Mouse (Mus musculus) liver, postnatal 0 days (tissue): ENCODE data around the gene Olfr178. TPM values are rescaled to one million over a fixed set of nuclear protein-coding genes. Genes with fewer than 3 reads are reported as not detected.

Experiments
- ATAC-seq: fragments of 200-750 bp; cut with Nextera tagmentation; 2 replicates; pipeline ENCODE4 v1.8.0; 2017; ENCODE audit warnings: mild to moderate bottlenecking, moderate library complexity
- DNase-seq: peaks from one replicate; pipeline ENCODE4 v3.0.0-alpha.2; 2016
- H3K27ac ChIP-seq: fragments of 300-500 bp; sonication (generic); 2 replicates; pipeline ENCODE4 v1.5.1; 2014; ENCODE audit warnings: antibody characterized with exemption, moderate library complexity, mild to moderate bottlenecking, low read depth
- H3K27me3 ChIP-seq: fragments of 300-500 bp; sonication (generic); 2 replicates; pipeline ENCODE4 v1.6.1; 2014; ENCODE audit warnings: low read length, control low read depth, mixed read lengths; ENCODE audit not compliant: insufficient read depth
- H3K36me3 ChIP-seq: fragments of 300-500 bp; sonication (generic); replicated peaks from 2 replicates; pipeline ENCODE4 v1.6.1; 2014; ENCODE audit warnings: mild to moderate bottlenecking, control low read depth, low read length, moderate library complexity, mixed read lengths; ENCODE audit not compliant: insufficient read depth
- H3K4me1 ChIP-seq: fragments of 300-500 bp; sonication (generic); 2 replicates; pipeline ENCODE4 v1.6.1; 2014; ENCODE audit warnings: antibody characterized with exemption, mild to moderate bottlenecking, control low read depth; ENCODE audit not compliant: insufficient read depth
- H3K4me2 ChIP-seq: fragments of 300-500 bp; sonication (generic); 2 replicates; pipeline ENCODE4 v1.6.1; 2014; ENCODE audit warnings: low read depth, mild to moderate bottlenecking, low read length, moderate library complexity, mixed read lengths
- H3K4me3 ChIP-seq: fragments of 300-500 bp; sonication (generic); 2 replicates; pipeline ENCODE4 v1.5.1; 2014; ENCODE audit warnings: low read depth, low read length
- H3K9ac ChIP-seq: fragments of 300-500 bp; sonication (generic); replicated peaks from 2 replicates; pipeline ENCODE4 v1.6.1; 2014; ENCODE audit warnings: mild to moderate bottlenecking, moderate library complexity
- H3K9me3 ChIP-seq: fragments of 300-500 bp; sonication (generic); 2 replicates; pipeline ENCODE4 v1.6.1; 2016; ENCODE audit warnings: mild to moderate bottlenecking, control low read depth, low read length, mixed read lengths
- CTCF ChIP-seq: sonication (generic); IDR thresholded peaks from 2 replicates; pipeline ENCODE4 v1.5.1; 2016; ENCODE audit warnings: antibody characterized with exemption, low read depth
- EP300 ChIP-seq: IDR thresholded peaks from 2 replicates; pipeline ENCODE4 v1.6.1; 2016; ENCODE audit warnings: antibody characterized with exemption, low read depth, mild to moderate bottlenecking
- WGBS: fragments of 180-500 bp; shearing (Covaris S2); extraction: QIAGEN DNeasy Blood & Tissue Kit; methylation state at CpG from one replicate; pipeline ENCODE4 v1.1.7; 2014; ENCODE audit not compliant: insufficient replicate concordance; 5-methylcytosine and 5-hydroxymethylcytosine counted together
- polyA plus RNA-seq: library from polyadenylated mRNA; unstranded; fragments of >200 nt; fragmentation: Nextera tagmentation; extraction: Ambion mirVana; gene quantifications from 2 replicates; pipeline ENCODE4 v1.2.1, GENCODE M21; 2015

The Olfr178 gene
- not detected in 2 replicates for polyA plus RNA-seq

DNA sequence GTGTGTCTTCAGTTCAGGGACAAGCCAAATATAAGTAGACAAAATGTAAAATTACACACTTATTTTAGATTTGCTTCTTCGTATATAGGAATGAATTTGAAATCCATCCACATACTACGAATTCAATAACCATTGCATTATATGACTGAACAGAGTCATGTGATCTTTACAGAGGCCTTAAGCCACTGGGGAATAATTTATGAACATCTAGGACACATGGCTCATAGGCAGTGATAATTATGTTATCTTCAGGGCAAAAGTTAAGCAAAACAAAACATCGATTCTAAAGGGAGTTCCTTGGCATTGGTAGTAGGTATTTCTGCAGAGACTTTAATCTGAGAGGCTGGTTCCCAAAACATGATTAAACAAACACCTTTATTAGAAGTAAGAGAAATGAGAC is at the start of gene Olfr178:
Olfr178 (minus strand) TSS at position 101 of the 400 bp plus-strand sequence.
- Histone ChIP-seq H3K9ac (no peak within 1 kb of the TSS), H3K4me2 (no peak within 1 kb of the TSS), H3K36me3 (no peaks in the 10 kb centered on the region), H3K4me1 (no peaks in the 10 kb centered on the region), H3K27ac (no peak within 1 kb of the TSS), H3K9me3 (no peaks in the 10 kb centered on the region), H3K4me3 (no peak within 1 kb of the TSS), H3K27me3 (no peaks in the 10 kb centered on the region)
- ATAC-seq (no peak), DNase-seq (no peak)
- 75% methylated on average over 3 of the region's 3 CpGs for WGBS
- no peak for TF ChIP-seq EP300
- no peak for TF ChIP-seq CTCF

DNA sequence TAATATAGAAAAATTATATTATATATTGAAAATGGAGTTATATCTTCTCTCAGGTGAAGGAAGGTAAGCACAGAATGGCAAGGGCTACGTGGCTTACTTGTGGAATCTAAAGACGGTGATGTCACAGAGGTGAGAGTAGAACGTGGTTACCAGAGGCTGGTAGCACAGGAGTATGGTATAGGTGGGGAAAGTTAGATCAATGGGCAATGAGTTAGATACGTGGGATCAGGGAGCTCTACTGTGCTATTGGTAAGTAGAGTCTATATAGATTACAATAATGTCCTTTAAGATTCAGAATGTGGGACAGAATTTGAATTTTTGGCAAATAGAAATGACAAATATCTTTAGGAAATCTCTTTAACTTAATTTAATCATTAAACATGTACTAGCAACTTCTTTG is 37.4 kb upstream of the Olfr178 start, which contains the start of gene Olfr180:
Olfr180 (minus strand) TSS at position 101 of the 400 bp plus-strand sequence.
- H3K9me3 ChIP-seq: no peaks in the 10 kb centered on the region
- 66% methylated on average over 4 of the region's 4 CpGs for WGBS

DNA sequence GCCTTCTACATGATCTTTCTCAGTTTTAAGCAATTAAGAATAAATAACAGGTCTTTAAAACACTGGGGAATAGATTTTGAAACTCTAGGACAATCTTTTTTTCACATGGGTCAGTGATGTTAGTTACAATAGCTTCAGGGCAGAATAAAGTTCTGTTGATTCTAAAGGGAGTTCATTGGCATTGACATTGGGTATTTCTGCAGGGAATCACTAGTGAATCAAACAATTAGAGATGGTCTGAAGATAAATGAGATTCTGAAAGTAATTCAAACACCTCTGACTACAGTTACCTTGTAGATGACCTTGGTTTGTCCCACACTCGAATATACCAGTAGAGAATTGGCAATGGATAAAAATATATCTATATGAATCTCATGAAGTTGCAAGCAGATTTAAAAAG is 36.8 kb upstream of the Olfr178 start, which contains the start of gene Olfr181:
Olfr181 (minus strand) TSS at position 101 of the 400 bp plus-strand sequence.
- no peaks in the 10 kb centered on the region for H3K36me3 ChIP-seq
- no peak for ATAC-seq
- H3K9ac ChIP-seq: no peak within 1 kb of the TSS
- DNase-seq: no peak
- H3K4me2 ChIP-seq: no peak within 1 kb of the TSS
- no peaks in the 10 kb centered on the region for H3K4me1 ChIP-seq
- no peak within 1 kb of the TSS for H3K4me3 ChIP-seq
- no peak for TF ChIP-seq CTCF
- no peak for TF ChIP-seq EP300
- WGBS: 46% methylated on average over 1 of the region's 1 CpGs
- no peak within 1 kb of the TSS for H3K27ac ChIP-seq
- H3K27me3 ChIP-seq: no peaks in the 10 kb centered on the region
- H3K9me3 ChIP-seq: no peaks in the 10 kb centered on the region

More for the DNA sequence above, 37.4 kb upstream of the Olfr178 start, which contains the start of gene Olfr180:
- no peak within 1 kb of the TSS for H3K9ac ChIP-seq
- no peaks in the 10 kb centered on the region for H3K36me3 ChIP-seq
- no peak for DNase-seq
- no peaks in the 10 kb centered on the region for H3K4me1 ChIP-seq
- no peak for ATAC-seq
- H3K27ac ChIP-seq: no peak within 1 kb of the TSS
- H3K27me3 ChIP-seq: no peaks in the 10 kb centered on the region
- TF ChIP-seq EP300 (no peak), CTCF (no peak)
- H3K4me2 ChIP-seq: no peak within 1 kb of the TSS
- no peak within 1 kb of the TSS for H3K4me3 ChIP-seq

DNA sequence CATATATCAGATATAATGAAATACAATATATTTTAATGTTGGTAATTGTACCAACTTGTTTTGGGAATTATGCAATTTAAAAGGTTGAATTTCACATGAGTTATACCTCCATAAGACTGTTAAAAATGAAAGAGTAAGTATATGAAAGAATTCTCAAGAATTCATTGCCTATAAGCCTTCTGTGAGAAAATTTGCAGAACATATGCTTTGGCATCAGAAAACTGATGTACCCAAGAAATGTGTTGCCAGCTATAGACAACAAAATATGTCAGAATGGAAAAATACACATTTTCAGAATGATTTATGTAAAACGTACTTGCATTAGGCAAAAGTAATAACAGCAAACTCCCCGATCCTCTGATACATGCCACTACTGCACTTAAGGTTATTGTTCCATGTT is 7.4 kb downstream of the Olfr178 start:
- DNase-seq (no peak), ATAC-seq (no peak)
- Histone ChIP-seq H3K4me2 (no peak overlapping the region), H3K9ac (no peak overlapping the region), H3K4me3 (no peak overlapping the region), H3K36me3 (no peaks in the 10 kb centered on the region), H3K9me3 (no peaks in the 10 kb centered on the region), H3K27ac (no peak overlapping the region), H3K4me1 (no peaks in the 10 kb centered on the region), H3K27me3 (no peaks in the 10 kb centered on the region)
- TF ChIP-seq EP300 (no peak), CTCF (no peak)
- 91% methylated on average over 2 of the region's 2 CpGs for WGBS

DNA sequence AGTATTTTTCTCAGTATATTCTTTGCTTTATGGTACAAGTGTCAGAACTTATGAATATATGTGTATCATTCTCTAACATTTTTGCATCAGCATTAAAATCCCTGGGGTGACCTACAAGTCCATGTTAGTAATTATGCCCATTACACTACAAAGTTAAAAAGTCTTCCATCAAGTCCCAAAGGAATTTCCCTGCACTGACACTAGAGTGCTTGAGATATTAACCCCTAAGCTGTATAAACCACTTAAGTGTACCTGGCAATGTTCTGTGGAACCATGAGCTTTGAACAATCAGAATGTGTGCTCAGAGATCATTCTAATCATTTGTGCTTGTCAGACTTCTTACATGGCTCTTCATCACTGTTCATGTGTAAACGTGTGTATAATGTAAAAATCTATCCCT is 17.2 kb downstream of the Olfr178 start, which contains the start of gene Olfr177:
Olfr177 (minus strand) TSS at position 101 of the 400 bp plus-strand sequence.
- Histone ChIP-seq H3K9ac (no peak within 1 kb of the TSS), H3K4me1 (no peaks in the 10 kb centered on the region), H3K9me3 (no peaks in the 10 kb centered on the region), H3K27me3 (no peaks in the 10 kb centered on the region), H3K36me3 (no peaks in the 10 kb centered on the region), H3K27ac (no peak within 1 kb of the TSS), H3K4me3 (no peak within 1 kb of the TSS), H3K4me2 (no peak within 1 kb of the TSS)
- no peak for DNase-seq
- 52% methylated on average over 1 of the region's 1 CpGs for WGBS
- TF ChIP-seq CTCF (no peak), EP300 (no peak)
- ATAC-seq: no peak

DNA sequence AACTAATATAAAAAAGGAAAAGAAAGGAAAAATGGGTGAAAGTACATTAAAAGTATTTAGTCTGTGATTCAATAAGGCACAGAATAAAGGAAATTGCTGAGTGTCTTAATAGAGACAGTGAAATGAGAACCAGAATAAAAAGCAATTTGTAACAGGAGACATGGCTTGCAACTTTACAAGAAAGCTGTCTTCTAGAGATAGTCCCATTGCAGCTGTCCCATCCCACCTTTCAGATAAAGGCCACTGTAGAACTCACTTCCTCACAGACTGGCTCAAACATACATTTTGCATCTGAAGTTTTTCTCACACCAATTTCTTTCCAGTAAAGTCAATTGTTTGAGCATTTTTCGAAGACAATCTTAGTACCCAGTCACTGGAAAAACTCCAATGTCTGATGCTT is 30.4 kb downstream of the Olfr178 start:
- Histone ChIP-seq H3K9ac (no peak overlapping the region), H3K27me3 (no peaks in the 10 kb centered on the region), H3K4me2 (no peak overlapping the region), H3K9me3 (no peaks in the 10 kb centered on the region), H3K4me1 (no peaks in the 10 kb centered on the region), H3K27ac (no peak overlapping the region), H3K4me3 (no peak overlapping the region), H3K36me3 (no peaks in the 10 kb centered on the region)
- no peak for TF ChIP-seq EP300
- TF ChIP-seq CTCF: no peak
- no peak for DNase-seq
- no peak for ATAC-seq
- 62% methylated on average over 1 of the region's 1 CpGs for WGBS
